Mouse (Mus musculus) embryonic facial prominence, embryonic 10.5 days (tissue): ENCODE data around the gene Fto. TPM values are rescaled to one million over a fixed set of nuclear protein-coding genes. Genes with fewer than 3 reads are reported as not detected.
A peak's percentile ranks its signal among the peaks of the same experiment; 100 is the strongest.

Experiments
- DNase-seq: peaks from one replicate; pipeline ENCODE4 v3.0.0-alpha.2; 2017; ENCODE audit warnings: low spot score
- H3K27ac ChIP-seq: fragments of 300-500 bp; sonication (generic); replicated peaks from 2 replicates; pipeline ENCODE4 v1.5.1; 2016; ENCODE audit warnings: mild to moderate bottlenecking
- H3K27me3 ChIP-seq: fragments of 300-500 bp; sonication (generic); replicated peaks from 2 replicates; pipeline ENCODE4 v1.6.1; 2016; ENCODE audit warnings: low read depth, mild to moderate bottlenecking; ENCODE audit not compliant: poor library complexity, severe bottlenecking
- H3K36me3 ChIP-seq: fragments of 300-500 bp; sonication (generic); replicated peaks from 2 replicates; pipeline ENCODE4 v1.6.1; 2016; ENCODE audit warnings: mild to moderate bottlenecking, moderate library complexity
- H3K4me1 ChIP-seq: fragments of 300-500 bp; sonication (generic); 2 replicates; pipeline ENCODE4 v1.6.1; 2016
- H3K4me3 ChIP-seq: fragments of 300-500 bp; sonication (generic); 2 replicates; pipeline ENCODE4 v1.5.1; 2016; ENCODE audit warnings: mild to moderate bottlenecking, moderate library complexity
- H3K9me3 ChIP-seq: fragments of 300-500 bp; sonication (generic); 2 replicates; pipeline ENCODE4 v1.6.1; 2016; ENCODE audit warnings: mild to moderate bottlenecking
- WGBS: fragments of 180-500 bp; shearing (Covaris S2); methylation state at CpG from one replicate; pipeline ENCODE4 v1.1.7; 2016; 5-methylcytosine and 5-hydroxymethylcytosine counted together
- polyA plus RNA-seq: library from polyadenylated mRNA; unstranded; fragments of >200 nt; fragmentation: Nextera tagmentation; extraction: Ambion mirVana; gene quantifications from 2 replicates; pipeline ENCODE4 v1.2.1, GENCODE M21; 2016

The Fto gene
- polyA plus RNA-seq, 1 experiment from 2014 or later, result 98.3 TPM

DNA sequence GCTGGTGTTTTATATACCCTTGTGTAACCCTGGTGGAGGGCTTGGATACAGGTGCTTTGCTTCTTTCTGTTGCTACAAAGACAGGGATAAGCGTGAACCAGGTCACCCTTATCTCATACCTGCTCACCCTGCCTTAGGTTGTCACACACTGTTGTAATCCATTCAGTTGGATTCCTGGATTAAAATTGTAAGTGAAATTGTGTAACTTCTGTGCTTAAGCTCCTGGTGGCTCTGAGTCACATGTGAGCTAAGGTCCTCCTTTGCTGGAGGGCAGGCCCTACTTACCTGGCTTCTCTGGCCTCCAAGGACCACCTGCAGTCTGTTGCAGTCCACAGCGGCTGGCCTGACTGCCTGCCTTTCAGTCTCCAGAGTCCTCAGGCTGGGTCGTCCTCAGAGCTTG lies 71.1 kb downstream of the Fto start:
- no peak for DNase-seq
- Histone ChIP-seq H3K4me1 (peaks cover 46% of the 10 kb centered on the region), H3K36me3 (no peaks in the 10 kb centered on the region), H3K9me3 (no peaks in the 10 kb centered on the region), H3K27ac (0 out of 2 replicates have a peak overlapping the region, but pooled peaks have one; percentile 21), H3K27me3 (0 out of 2 replicates have a peak, but pooled peaks cover 3% of the 10 kb centered on the region), H3K4me3 (no peak overlapping the region)
- 69% methylated on average over 3 of the region's 3 CpGs for WGBS

DNA sequence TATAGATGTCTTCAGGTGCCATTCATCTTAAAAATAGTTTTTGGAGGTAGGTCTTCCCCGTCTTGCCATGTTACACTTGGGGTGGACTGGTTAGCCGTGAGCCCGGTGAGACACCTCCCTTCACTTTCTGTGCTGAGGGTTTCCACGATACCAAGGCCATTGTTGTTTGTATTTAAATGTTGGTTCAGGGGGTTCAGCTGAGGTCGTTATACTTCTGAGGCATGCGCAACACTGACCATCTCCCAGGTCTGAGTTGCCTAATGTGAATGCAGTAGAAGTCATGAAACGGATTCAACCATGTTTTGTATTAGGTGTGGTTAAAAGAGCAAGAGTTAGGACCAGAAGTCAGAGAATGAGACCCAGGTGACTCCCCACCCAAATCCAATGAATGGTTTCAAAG lies 72.5 kb downstream of the Fto start:
- Histone ChIP-seq H3K36me3 (no peaks in the 10 kb centered on the region), H3K4me3 (no peak overlapping the region), H3K27ac (no peak overlapping the region), H3K4me1 (peaks cover 51% of the 10 kb centered on the region), H3K9me3 (no peaks in the 10 kb centered on the region), H3K27me3 (0 out of 2 replicates have a peak, but pooled peaks cover 3% of the 10 kb centered on the region)
- 87% methylated on average over 7 of the region's 7 CpGs for WGBS
- DNase-seq, result no peak

DNA sequence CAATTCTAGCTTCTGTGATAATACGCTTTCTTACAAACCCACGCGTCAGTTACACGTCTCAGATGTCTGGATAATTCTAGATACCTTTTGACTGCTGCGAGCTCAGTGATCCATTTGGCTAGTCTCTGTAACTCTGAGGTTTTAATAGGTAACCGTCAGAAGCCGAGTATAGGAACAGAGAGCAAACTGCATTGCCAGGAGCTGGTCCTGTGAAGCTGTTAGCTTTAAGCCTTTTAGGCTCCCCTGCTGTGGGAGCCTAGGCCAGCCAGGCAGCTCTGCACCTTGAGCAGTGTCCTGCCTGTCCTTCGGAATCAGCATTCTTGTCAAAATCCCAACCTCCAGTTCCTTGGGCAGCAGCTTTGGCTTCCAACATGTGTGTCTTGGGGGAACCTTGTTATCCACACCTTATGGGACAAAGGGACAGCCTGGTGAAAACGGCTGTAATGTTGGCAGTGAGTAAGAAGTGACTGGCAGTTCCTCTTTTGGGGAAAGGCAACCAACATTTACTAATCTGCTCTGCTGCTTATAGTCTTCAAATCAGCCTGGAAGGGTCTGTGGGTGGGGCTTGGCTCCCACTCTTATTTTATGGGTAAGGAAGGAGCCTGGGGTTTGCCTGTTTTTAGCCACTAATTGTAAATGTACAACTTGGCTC lies 77.2 kb downstream of the Fto start:
- no peak for DNase-seq
- no peaks in the 10 kb centered on the region for H3K9me3 ChIP-seq
- WGBS, result 67% methylated on average over 9 of the region's 9 CpGs

DNA sequence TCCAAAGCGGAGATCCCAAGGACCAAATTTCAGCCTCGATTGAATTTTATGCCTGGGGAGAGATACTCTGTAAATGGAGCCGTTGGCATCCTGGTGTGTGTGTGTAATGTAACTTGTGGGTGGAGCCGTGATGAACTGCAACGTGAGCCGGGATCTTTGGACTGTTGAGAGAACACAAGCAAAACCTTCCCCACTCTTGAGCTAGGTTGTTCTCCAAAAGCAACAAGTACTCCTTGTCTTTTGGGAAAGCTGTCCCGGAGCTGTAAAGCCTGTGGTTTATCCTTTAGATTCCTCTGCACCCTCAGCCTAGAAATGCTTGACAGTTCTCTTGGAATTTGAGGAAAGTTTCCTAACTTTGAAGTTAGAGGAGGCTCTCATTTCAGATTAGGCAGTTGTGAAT lies 78.9 kb downstream of the Fto start:
- Histone ChIP-seq H3K4me1 (peaks cover 44% of the 10 kb centered on the region), H3K27ac (no peak overlapping the region), H3K27me3 (no peaks in the 10 kb centered on the region), H3K36me3 (no peaks in the 10 kb centered on the region), H3K9me3 (no peaks in the 10 kb centered on the region), H3K4me3 (no peak overlapping the region)
- 66% methylated on average over 7 of the region's 7 CpGs for WGBS
- no peak for DNase-seq

More for the DNA sequence above, 77.2 kb downstream of the Fto start:
- no peaks in the 10 kb centered on the region for H3K27me3 ChIP-seq
- H3K36me3 ChIP-seq, result no peaks in the 10 kb centered on the region
- peaks cover 44% of the 10 kb centered on the region for H3K4me1 ChIP-seq
- H3K4me3 ChIP-seq, result no peak overlapping the region
- H3K27ac ChIP-seq, result no peak overlapping the region

- no peak for DNase-seq
- Histone ChIP-seq H3K9me3 (no peaks in the 10 kb centered on the region), H3K4me3 (no peak overlapping the region), H3K27ac (no peak overlapping the region), H3K4me1 (peaks cover 25% of the 10 kb centered on the region), H3K27me3 (no peaks in the 10 kb centered on the region), H3K36me3 (no peaks in the 10 kb centered on the region)
- WGBS, result 84% methylated on average over 6 of the region's 6 CpGs
These were observed 82.2 kb downstream of the Fto start for GRCm38 (mm10) chr8:91395340-91396055.

DNA sequence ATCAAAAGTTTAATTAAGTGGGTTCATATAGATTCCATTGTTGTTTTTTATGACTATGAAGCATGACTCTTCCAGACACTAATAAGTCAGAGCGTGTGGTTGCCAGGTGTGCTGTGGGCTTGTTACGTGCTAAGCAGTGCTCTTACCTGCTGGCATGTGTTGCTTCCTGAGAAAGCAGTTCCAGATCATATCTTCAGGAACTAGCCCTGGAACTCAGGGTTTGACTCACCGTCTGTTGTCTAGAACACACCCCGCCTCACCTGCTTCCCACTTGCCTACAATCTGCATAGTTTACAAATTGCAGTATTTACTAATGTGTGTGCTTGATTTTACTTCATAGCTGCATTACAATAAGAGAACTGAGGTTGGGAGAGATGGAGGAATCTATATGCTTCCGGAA lies 84.7 kb downstream of the Fto start:
- peaks cover 8% of the 10 kb centered on the region for H3K4me1 ChIP-seq
- DNase-seq, result no peak
- no peaks in the 10 kb centered on the region for H3K27me3 ChIP-seq
- H3K9me3 ChIP-seq, result no peaks in the 10 kb centered on the region
- H3K27ac ChIP-seq, result no peak overlapping the region
- H3K4me3 ChIP-seq, result no peak overlapping the region
- 95% methylated on average over 5 of the region's 5 CpGs for WGBS
- H3K36me3 ChIP-seq, result peaks cover 12% of the 10 kb centered on the region; the same call in 1 of the 2 replicates

- WGBS, result 80% methylated on average over 9 of the region's 9 CpGs
These were observed 90.0 kb downstream of the Fto start for GRCm38 (mm10) chr8:91402980-91403975.

DNA sequence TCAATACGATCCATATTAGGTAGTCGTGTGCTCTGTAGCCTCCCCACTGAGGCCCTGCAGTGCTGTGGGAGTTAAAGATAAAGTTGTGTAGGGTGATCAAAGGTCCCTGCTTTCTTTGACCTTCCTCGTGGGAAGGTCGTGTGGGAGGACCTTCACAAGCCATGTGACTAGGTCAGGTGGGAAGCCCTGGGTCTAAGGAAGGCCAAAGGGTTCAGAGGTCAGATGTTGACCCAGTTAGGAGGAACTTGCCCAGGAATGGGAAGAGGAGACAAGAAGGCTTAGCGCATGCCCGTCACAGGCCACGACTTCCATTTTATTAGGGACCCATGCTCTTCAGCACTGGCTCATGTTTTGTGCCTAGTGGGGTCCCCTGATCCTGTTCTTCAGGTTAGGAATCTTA lies 91.0 kb downstream of the Fto start:
- H3K4me3 ChIP-seq, result no peak overlapping the region
- peaks cover 42% of the 10 kb centered on the region for H3K36me3 ChIP-seq
- 88% methylated on average over 7 of the region's 7 CpGs for WGBS
- no peak for DNase-seq
- no peaks in the 10 kb centered on the region for H3K9me3 ChIP-seq
- H3K4me1 ChIP-seq, result no peaks in the 10 kb centered on the region
- no peak overlapping the region for H3K27ac ChIP-seq
- no peaks in the 10 kb centered on the region for H3K27me3 ChIP-seq

More at GRCm38 (mm10) chr8:91402980-91403975, 90.0 kb downstream of the Fto start:
- H3K27ac ChIP-seq, result no peak overlapping the region
- no peaks in the 10 kb centered on the region for H3K9me3 ChIP-seq
- DNase-seq, result no peak
- no peaks in the 10 kb centered on the region for H3K4me1 ChIP-seq
- no peak overlapping the region for H3K4me3 ChIP-seq
- H3K36me3 ChIP-seq, result peaks cover 38% of the 10 kb centered on the region
- H3K27me3 ChIP-seq, result no peaks in the 10 kb centered on the region

- Histone ChIP-seq H3K27ac (no peak overlapping the region), H3K27me3 (no peaks in the 10 kb centered on the region), H3K4me1 (no peaks in the 10 kb centered on the region), H3K9me3 (no peaks in the 10 kb centered on the region), H3K36me3 (peaks cover 50% of the 10 kb centered on the region), H3K4me3 (no peak overlapping the region)
- DNase-seq, result no peak
- WGBS, result 91% methylated on average over 7 of the region's 7 CpGs
These were observed 91.8 kb downstream of the Fto start for GRCm38 (mm10) chr8:91405099-91405498.

DNA sequence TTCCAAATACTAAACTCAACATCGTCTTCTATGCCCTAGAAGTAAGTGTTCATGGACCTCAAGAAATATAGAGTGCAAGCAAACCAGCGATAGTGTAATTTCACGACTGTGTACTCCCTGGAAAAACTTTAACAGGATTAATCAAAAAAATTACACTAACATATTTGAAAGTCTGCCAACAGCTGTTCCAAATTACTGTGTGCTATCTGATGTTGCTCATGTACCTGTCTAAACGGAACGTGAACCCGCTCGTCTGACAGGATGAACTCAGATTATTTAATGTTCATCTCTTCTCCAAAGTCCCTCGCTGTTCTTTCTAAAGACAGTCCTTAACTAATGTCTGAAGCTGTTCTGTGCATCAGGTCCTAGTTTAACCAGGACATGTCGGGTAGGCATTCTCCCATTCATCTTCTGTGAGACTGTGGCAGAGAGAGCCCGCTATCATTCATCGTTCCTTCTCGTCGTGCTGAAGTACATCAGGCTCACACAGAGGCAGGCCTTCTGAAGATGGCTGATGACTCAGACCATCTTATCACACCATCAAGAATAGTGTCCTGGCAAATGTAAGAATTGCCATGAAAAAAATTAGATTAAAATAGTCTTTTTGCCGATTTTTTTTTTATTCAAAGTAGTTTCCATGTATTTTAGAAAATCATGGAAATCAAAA lies 93.4 kb downstream of the Fto start:
- Histone ChIP-seq H3K27ac (no peak overlapping the region), H3K9me3 (no peaks in the 10 kb centered on the region), H3K4me3 (no peak overlapping the region), H3K27me3 (no peaks in the 10 kb centered on the region), H3K36me3 (peaks cover 59% of the 10 kb centered on the region), H3K4me1 (no peaks in the 10 kb centered on the region)
- no peak for DNase-seq
- 90% methylated on average over 14 of the region's 14 CpGs for WGBS

GRCm38 (mm10) chr8:91407880-91408279 lies 94.6 kb downstream of the Fto start:
- WGBS, result 85% methylated on average over 4 of the region's 4 CpGs
- H3K36me3 ChIP-seq, result peaks cover 54% of the 10 kb centered on the region
- DNase-seq, result no peak
- no peak overlapping the region for H3K4me3 ChIP-seq
- H3K27me3 ChIP-seq, result no peaks in the 10 kb centered on the region
- H3K4me1 ChIP-seq, result no peaks in the 10 kb centered on the region
- no peaks in the 10 kb centered on the region for H3K9me3 ChIP-seq
- no peak overlapping the region for H3K27ac ChIP-seq

DNA sequence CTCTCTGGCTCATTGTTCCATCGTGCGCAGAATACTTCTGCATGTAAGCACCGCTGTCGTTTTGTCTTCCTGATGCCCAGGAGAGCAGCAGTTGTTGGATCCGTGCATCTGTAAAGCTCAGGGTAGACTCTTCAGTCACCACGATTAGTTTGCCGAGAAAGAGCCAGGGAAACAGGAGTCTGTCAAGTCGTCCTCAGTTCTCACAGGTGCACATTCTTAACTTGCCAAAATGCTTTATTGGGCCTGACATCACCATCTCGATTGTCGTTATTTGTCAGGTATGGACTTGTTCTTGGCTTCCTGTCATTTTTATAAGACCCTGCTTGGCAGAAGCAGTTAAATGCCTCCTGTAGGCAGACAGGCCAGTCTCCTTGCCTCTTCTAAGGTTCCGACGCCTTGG lies 96.7 kb downstream of the Fto start:
- Histone ChIP-seq H3K36me3 (peaks cover 35% of the 10 kb centered on the region), H3K9me3 (no peaks in the 10 kb centered on the region), H3K4me3 (no peak overlapping the region), H3K27me3 (no peaks in the 10 kb centered on the region), H3K27ac (no peak overlapping the region), H3K4me1 (no peaks in the 10 kb centered on the region)
- no peak for DNase-seq
- WGBS, result 88% methylated on average over 12 of the region's 12 CpGs
